ENCODE assay signal across 20 mouse cellular contexts in genomic region chr11:118889500-118889899, GRCm38 (mm10). TPM values are rescaled to one million over a fixed set of nuclear protein-coding genes. Genes with fewer than 3 reads are reported as not detected.
"Had no signal": no experiment of that assay in that cellular context is flagged by ENCODE, and none has a peak within 500 bp of the region (broad histone marks: within the 10 kb centered on the region; RNA-seq: fewer than 3 reads in every experiment).

No protein-coding gene starts in this region.

- ATAC-seq: liver, embryonic 12.5 days; midbrain, embryonic 15.5 days had no signal

- H3K4me3 ChIP-seq: kidney, embryonic 15.5 days; limb, embryonic 13.5 days; liver, embryonic 12.5 days; midbrain, embryonic 15.5 days; neural tube, embryonic 12.5 days had no signal

- H3K27ac ChIP-seq: kidney, embryonic 15.5 days; limb, embryonic 13.5 days; liver, embryonic 12.5 days; midbrain, embryonic 15.5 days; neural tube, embryonic 12.5 days had no signal

- H3K9me3 ChIP-seq: kidney, embryonic 15.5 days; limb, embryonic 13.5 days; liver, embryonic 12.5 days; midbrain, embryonic 15.5 days; neural tube, embryonic 12.5 days had no signal

- H3K27me3 ChIP-seq: midbrain, embryonic 15.5 days; neural tube, embryonic 12.5 days had no signal

- H3K4me1 ChIP-seq: kidney, embryonic 15.5 days; limb, embryonic 13.5 days; liver, embryonic 12.5 days had no signal

- DNase-seq: kidney, postnatal 14 days; layer of hippocampus, adult 9-11 months; layer of hippocampus, postnatal 36 days; left cerebral cortex, postnatal 4 days; lung, embryonic 14.5 days; lung, postnatal 10 days; lung, postnatal 4 days; retina, postnatal 1 day; right cerebral cortex, postnatal 4 days; spleen, adult 18-20 months; thymus, adult 18-20 months; thymus, postnatal 14 days had no signal

- H3K36me3 ChIP-seq: kidney, embryonic 15.5 days; limb, embryonic 13.5 days; liver, embryonic 12.5 days; midbrain, embryonic 15.5 days had no signal

RNA-seq across cellular contexts. Expression of gene Rbfox3, which starts 21.9 kb away (rescaled TPM):
- total RNA-seq: megakaryocyte, adult 5-6 weeks; monocyte, adult 5-6 weeks; neutrophil, adult 5-6 weeks had no signal
